Mouse (Mus musculus) stomach, embryonic 14.5 days (tissue): Measurements from ENCODE around the gene Srm. TPM values are rescaled to one million over a fixed set of nuclear protein-coding genes. Genes with fewer than 3 reads are reported as not detected.

Experiments used
- ATAC-seq: fragments of 200-750 bp; cut with Nextera tagmentation; 2 replicates; pipeline ENCODE4 v1.8.0; 2017; ENCODE audit warnings: low read depth, moderate TSS enrichment; ENCODE audit not compliant: insufficient number of reproducible peaks, insufficient read depth, low FRiP score
- H3K27ac ChIP-seq: fragments of 300-500 bp; sonication (generic); 2 replicates; pipeline ENCODE4 v1.5.1; 2014; ENCODE audit warnings: mild to moderate bottlenecking, low read length, moderate library complexity, mixed read lengths
- H3K27me3 ChIP-seq: fragments of 300-500 bp; sonication (generic); 2 replicates; pipeline ENCODE4 v1.6.1; 2014; ENCODE audit warnings: low read length, control low read depth, mixed read lengths; ENCODE audit not compliant: control insufficient read depth, insufficient read depth
- H3K36me3 ChIP-seq: fragments of 300-500 bp; sonication (generic); 2 replicates; pipeline ENCODE4 v1.6.1; 2014; ENCODE audit warnings: mild to moderate bottlenecking, control low read depth, low read length, moderate library complexity, mixed read lengths; ENCODE audit not compliant: control insufficient read depth, insufficient read depth
- H3K4me1 ChIP-seq: fragments of 300-500 bp; sonication (generic); 2 replicates; pipeline ENCODE4 v1.6.1; 2014; ENCODE audit warnings: low read length, control low read depth, mixed read lengths; ENCODE audit not compliant: control insufficient read depth, insufficient read depth
- H3K4me2 ChIP-seq: fragments of 300-500 bp; sonication (generic); replicated peaks from 2 replicates; pipeline ENCODE4 v1.6.1; 2014; ENCODE audit warnings: low read depth, low read length, control low read depth
- H3K4me3 ChIP-seq: fragments of 300-500 bp; sonication (generic); 2 replicates; pipeline ENCODE4 v1.5.1; 2014; ENCODE audit warnings: low read depth, low read length, control low read depth
- H3K9ac ChIP-seq: fragments of 300-500 bp; sonication (generic); replicated peaks from 2 replicates; pipeline ENCODE4 v1.6.1; 2014; ENCODE audit warnings: low read depth, mild to moderate bottlenecking, control low read depth, low read length, moderate library complexity, mixed read lengths
- H3K9me3 ChIP-seq: fragments of 300-500 bp; sonication (generic); 2 replicates; pipeline ENCODE4 v1.6.1; 2016; ENCODE audit warnings: low read depth, low read length, control low read depth; ENCODE audit not compliant: control insufficient read depth
- WGBS: fragments of 180-500 bp; shearing (Covaris S2); extraction: QIAGEN DNeasy Blood & Tissue Kit; methylation state at CpG from one replicate; pipeline ENCODE4 v1.1.7; 2014; 5-methylcytosine and 5-hydroxymethylcytosine counted together
- polyA plus RNA-seq: library from polyadenylated mRNA; unstranded; fragments of >200 nt; fragmentation: Nextera tagmentation; extraction: Ambion mirVana; gene quantifications from 2 replicates; pipeline ENCODE4 v1.2.1, GENCODE M21; 2014

Gene Srm
- polyA plus RNA-seq, 1 experiment from 2014 or later: 197 TPM

DNA sequence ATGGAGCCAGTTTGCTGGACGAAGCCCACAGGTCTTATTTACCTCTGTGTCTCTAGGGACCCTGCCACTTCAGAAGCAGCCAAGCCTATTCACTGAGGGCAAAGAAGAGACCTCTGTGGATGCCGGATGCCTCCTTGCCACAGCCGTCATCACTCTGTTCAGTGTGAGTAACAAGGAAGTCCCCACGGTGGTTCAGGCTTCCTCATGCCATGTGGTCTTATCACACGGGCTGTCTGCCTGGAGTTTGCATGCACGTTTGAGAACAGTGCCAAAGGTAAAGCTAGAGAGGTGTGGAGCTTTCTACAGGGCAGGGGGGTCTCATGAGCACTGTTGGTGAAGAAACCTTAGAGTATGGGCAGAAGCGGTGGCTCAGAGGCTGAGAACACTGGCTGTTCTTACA is 18.1 kb upstream of the Srm start:
- 91% methylated on average over 7 of the region's 7 CpGs for WGBS
- Histone ChIP-seq H3K9me3 (no peaks in the 10 kb centered on the region), H3K4me3 (no peak overlapping the region), H3K4me1 (no peaks in the 10 kb centered on the region), H3K27me3 (no peaks in the 10 kb centered on the region), H3K36me3 (peaks cover 88% of the 10 kb centered on the region), H3K9ac (no peak overlapping the region), H3K27ac (no peak overlapping the region), H3K4me2 (no peak overlapping the region)
- ATAC-seq: no peak

DNA sequence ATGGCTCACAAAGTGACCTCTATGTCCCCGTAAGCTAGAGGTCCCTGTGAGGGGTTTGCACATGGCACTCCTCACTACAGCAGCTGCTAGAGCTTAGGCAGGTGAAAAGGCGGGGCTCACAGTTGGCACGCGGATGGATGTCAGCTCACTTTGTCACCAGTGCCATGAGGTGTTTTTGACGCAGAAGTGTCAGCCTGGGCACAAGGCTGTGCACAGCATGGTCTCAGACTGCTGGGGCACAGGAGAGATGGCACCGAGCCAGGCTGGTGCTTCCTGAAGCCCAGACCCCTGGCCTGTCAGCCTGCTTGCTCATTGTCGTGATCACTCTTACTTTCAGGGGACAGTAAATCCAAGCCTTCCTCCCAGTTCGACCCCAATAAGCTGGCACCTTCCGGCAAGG is 10.5 kb upstream of the Srm start:
- Histone ChIP-seq H3K36me3 (peaks cover 55% of the 10 kb centered on the region), H3K27ac (no peak overlapping the region), H3K4me1 (no peaks in the 10 kb centered on the region), H3K9ac (no peak overlapping the region), H3K9me3 (no peaks in the 10 kb centered on the region), H3K27me3 (no peaks in the 10 kb centered on the region), H3K4me2 (no peak overlapping the region), H3K4me3 (no peak overlapping the region)
- 90% methylated on average over 9 of the region's 9 CpGs for whole genome bisulfite sequencing
- ATAC-seq: no peak

GRCm38 (mm10) chr4:148581422-148581821 is 9.9 kb upstream of the Srm start:
- WGBS: 86% methylated on average over 5 of the region's 5 CpGs
- Histone ChIP-seq H3K27ac (no peak overlapping the region), H3K36me3 (peaks cover 48% of the 10 kb centered on the region), H3K27me3 (no peaks in the 10 kb centered on the region), H3K9me3 (no peaks in the 10 kb centered on the region), H3K4me1 (no peaks in the 10 kb centered on the region), H3K9ac (no peak overlapping the region), H3K4me2 (no peak overlapping the region), H3K4me3 (no peak overlapping the region)
- no peak for ATAC-seq

DNA sequence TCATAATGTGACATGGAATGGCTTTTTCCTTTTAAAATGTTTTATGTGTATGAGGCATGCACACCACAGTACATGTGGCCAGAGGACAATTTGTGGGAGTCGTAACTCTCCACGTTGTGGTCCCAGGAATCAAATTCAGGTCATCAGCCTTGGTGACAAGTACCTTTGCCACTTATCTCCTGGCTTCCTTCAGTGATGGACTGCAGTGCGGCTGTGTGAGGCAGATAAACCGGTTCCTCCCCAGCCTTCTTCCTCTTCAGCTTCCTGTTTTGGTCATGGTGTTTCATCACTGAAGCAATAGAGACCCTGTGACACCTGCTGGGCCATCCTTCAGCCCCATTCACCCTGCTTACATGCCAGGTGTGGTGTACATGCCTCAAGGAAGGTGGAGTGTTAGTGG is 8.0 kb upstream of the Srm start:
- 69% methylated on average over 4 of the region's 4 CpGs for WGBS
- no peaks in the 10 kb centered on the region for H3K27me3 ChIP-seq
- no peak overlapping the region for H3K9ac ChIP-seq
- H3K27ac ChIP-seq: no peak overlapping the region
- H3K4me1 ChIP-seq: no peaks in the 10 kb centered on the region
- no peak overlapping the region for H3K4me3 ChIP-seq
- no peak overlapping the region for H3K4me2 ChIP-seq
- no peaks in the 10 kb centered on the region for H3K9me3 ChIP-seq
- peaks cover 34% of the 10 kb centered on the region for H3K36me3 ChIP-seq
- no peak for ATAC-seq

GRCm38 (mm10) chr4:148586648-148587047 is 4.7 kb upstream of the Srm start:
- Histone ChIP-seq H3K27ac (no peak overlapping the region), H3K4me1 (no peaks in the 10 kb centered on the region), H3K27me3 (no peaks in the 10 kb centered on the region), H3K9me3 (no peaks in the 10 kb centered on the region), H3K9ac (no peak overlapping the region), H3K36me3 (peaks cover 9% of the 10 kb centered on the region), H3K4me3 (no peak overlapping the region), H3K4me2 (no peak overlapping the region)
- no peak for ATAC-seq
- WGBS: 75% methylated on average over 9 of the region's 9 CpGs

DNA sequence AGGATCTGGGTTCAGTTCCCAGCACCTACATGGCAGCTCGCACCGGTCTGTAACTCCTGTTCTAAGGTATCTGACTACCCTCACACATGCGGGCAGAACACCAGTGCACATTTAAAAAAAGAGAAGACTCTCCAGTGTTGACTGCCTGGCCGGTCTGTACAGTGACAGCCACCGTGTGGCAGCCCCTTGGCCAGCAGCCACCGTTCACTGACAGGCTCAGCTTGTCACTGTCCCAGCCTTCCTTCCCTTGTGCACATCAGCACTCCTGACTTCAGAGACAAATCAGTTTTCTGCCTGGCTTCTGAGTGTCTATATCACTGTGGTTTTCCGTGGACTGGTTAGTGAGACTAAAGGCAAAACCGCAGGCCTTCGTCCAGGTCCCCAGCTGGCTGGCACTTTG is 2.5 kb upstream of the Srm start:
- Histone ChIP-seq H3K4me1 (peaks cover 6% of the 10 kb centered on the region), H3K9me3 (no peaks in the 10 kb centered on the region), H3K27ac (no peak overlapping the region), H3K36me3 (peaks cover 8% of the 10 kb centered on the region; the same call in 1 of the 2 replicates), H3K4me3 (no peak overlapping the region), H3K27me3 (no peaks in the 10 kb centered on the region), H3K4me2 (no peak overlapping the region), H3K9ac (no peak overlapping the region)
- 78% methylated on average over 9 of the region's 9 CpGs for WGBS
- ATAC-seq: no peak

DNA sequence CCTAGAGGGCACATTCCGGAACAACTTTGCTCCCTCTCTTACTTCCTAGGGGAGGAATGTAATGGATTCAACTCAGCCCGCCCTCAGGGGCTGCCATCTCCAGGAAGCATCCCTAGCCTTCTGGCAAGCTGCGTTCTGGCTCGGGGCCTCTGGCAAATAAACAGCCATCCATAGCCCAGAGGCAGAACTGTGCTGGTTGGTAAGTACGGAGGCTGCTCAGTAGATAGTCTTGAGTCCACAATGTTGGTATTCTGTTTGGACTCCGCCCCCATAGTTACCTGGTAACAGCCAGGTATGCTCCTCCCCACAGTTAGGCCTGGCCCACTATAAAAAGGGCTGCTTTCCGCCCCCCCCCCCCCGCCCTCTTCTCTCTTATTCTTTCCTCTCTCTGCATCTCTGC is 1.7 kb upstream of the Srm start:
- Histone ChIP-seq H3K27ac (no peak overlapping the region), H3K4me2 (0 out of 2 replicates have a peak overlapping the region, but pooled peaks have one; percentile 18), H3K4me1 (peaks cover 6% of the 10 kb centered on the region), H3K4me3 (no peak overlapping the region), H3K27me3 (no peaks in the 10 kb centered on the region), H3K9ac (no peak overlapping the region), H3K9me3 (no peaks in the 10 kb centered on the region), H3K36me3 (peaks cover 16% of the 10 kb centered on the region)
- peak; percentile 35; the same call in 1 of the 2 replicates for ATAC-seq
- WGBS: 54% methylated on average over 7 of the region's 8 CpGs

DNA sequence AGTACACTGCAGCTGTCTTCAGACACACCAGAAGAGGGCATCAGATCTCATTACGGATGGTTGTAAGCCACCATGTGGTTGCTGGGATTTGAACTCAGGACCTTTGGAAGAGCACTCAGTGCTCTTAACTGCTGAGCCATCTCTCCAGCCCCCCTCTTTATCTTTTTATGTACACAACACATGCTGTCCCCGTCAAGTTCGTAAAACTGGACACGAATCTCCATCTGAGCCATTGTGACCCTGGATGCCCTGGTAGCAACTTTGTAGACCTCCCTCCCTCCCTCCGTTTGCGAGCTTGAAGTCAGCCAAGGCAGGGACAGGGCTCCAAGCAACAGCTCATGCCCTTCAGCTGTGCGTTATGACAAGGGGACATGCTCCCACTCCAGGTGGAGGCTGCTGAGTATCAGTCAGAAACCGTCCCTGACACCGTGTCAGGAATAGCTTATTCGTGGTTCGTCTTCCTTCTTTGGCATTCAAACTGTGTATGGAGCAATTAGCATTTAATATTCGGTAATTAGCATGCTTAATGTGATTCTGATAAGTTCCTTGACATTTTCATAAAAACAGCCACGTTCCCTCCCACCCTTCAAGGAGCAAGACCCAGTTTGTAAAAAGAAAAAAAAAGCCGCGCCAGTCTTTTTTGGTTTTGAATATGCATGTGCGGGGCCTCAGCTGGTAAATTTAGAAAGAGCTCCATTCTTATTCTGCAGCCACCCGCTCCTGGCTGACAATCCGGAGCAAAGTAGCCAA is 707 bp upstream of the Srm start:
- peak overlapping the region; percentile 61 for H3K4me2 ChIP-seq
- peak overlapping the region; percentile 42; the same call in 1 of the 2 replicates for H3K9ac ChIP-seq
- H3K27me3 ChIP-seq: no peaks in the 10 kb centered on the region
- H3K4me1 ChIP-seq: peaks cover 6% of the 10 kb centered on the region
- WGBS: 7% methylated on average over 18 of the region's 18 CpGs
- no peaks in the 10 kb centered on the region for H3K9me3 ChIP-seq
- peaks cover 26% of the 10 kb centered on the region for H3K36me3 ChIP-seq
- ATAC-seq: no peak
- peak overlapping the region; percentile 94 for H3K4me3 ChIP-seq
- H3K27ac ChIP-seq: peak overlapping the region; percentile 63; the same call in 1 of the 2 replicates
